In the genomic region with DNA sequence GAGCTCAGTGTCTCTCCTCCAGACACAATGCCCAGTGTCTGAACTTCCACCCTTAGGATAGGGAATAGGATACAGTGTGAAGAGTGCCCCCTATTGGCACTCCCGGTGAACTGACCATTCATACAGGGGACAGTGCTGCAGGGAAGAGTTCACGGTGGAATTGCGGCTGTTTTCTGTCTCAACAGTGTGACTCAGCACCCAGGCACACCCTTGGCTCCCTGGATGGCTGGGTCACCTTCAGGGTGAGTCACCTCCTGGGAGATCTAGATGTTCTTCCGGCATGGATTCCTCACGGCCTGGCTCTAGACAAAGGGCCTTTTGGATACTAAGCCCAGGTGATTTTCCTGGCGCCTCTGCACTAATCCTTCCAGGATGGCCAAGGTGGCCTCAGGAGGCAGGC, we compare ENCODE assay signal across 29 mouse cellular contexts. TPM values are rescaled to one million over a fixed set of nuclear protein-coding genes. Genes with fewer than 3 reads are reported as not detected.
A peak's percentile ranks its signal among the peaks of the same experiment; 100 is the strongest.
DNase-seq lines count a peak whose midpoint lies in the region; ATAC-seq and TF ChIP-seq lines count a peak whose summit lies in the region.
"Had no signal": no experiment of that assay in that cellular context is flagged by ENCODE, and none has a peak within 500 bp of the region (broad histone marks: within the 10 kb centered on the region; RNA-seq: fewer than 3 reads in every experiment).

No protein-coding gene starts in this region.

- H3K9ac ChIP-seq in liver, embryonic 14.5 days (replicated peaks), result no peak overlapping the region
- no peak overlapping the region for H3K9ac ChIP-seq in liver, embryonic 11.5 days (ENCODE audit: low read depth, low read length)
- H3K9ac ChIP-seq in stomach, postnatal 0 days (ENCODE audit: low read length), result no peak overlapping the region
- H3K9ac ChIP-seq: embryonic facial prominence, embryonic 13.5 days; lung, embryonic 14.5 days; neural tube, embryonic 12.5 days had no signal

- H3K4me2 ChIP-seq in liver, embryonic 14.5 days (ENCODE audit: low read depth), result no peak overlapping the region
- H3K4me2 ChIP-seq in liver, embryonic 11.5 days, result no peak overlapping the region
- no peak overlapping the region for H3K4me2 ChIP-seq in stomach, postnatal 0 days (replicated peaks; ENCODE audit: low read depth)
- H3K4me2 ChIP-seq: embryonic facial prominence, embryonic 13.5 days; lung, embryonic 14.5 days; neural tube, embryonic 12.5 days had no signal

- no peaks in the 10 kb centered on the region for H3K9me3 ChIP-seq in liver, embryonic 14.5 days (ENCODE audit: control insufficient read depth, low read length)
- no peaks in the 10 kb centered on the region for H3K9me3 ChIP-seq in liver, embryonic 11.5 days (ENCODE audit: control insufficient read depth, low read length)
- no peaks in the 10 kb centered on the region for H3K9me3 ChIP-seq in E14TG2a.4 (ENCODE audit: low read length)
- H3K9me3 ChIP-seq in stomach, postnatal 0 days (ENCODE audit: control insufficient read depth, low read length), result no peaks in the 10 kb centered on the region
- H3K9me3 ChIP-seq: embryonic facial prominence, embryonic 13.5 days; heart, embryonic 10.5 days; hindbrain, embryonic 10.5 days; neural tube, embryonic 12.5 days had no signal

- TF ChIP-seq EP300 in liver, embryonic 14.5 days (IDR thresholded peaks at IDR 0.05; ENCODE audit: low read depth), result no peak
- no peak for TF ChIP-seq EP300 in stomach, postnatal 0 days (optimal IDR thresholded peaks at IDR 0.05)

- H3K4me1 ChIP-seq in liver, embryonic 14.5 days (replicated peaks; ENCODE audit: control insufficient read depth in 2 of 2, insufficient read depth in 2 of 2, low read length in 1 of 2), result no peaks in the 10 kb centered on the region
- no peaks in the 10 kb centered on the region for H3K4me1 ChIP-seq in liver, embryonic 11.5 days (replicated peaks; ENCODE audit: control insufficient read depth, insufficient read depth, low read length)
- peaks cover 5% of the 10 kb centered on the region; the same call in 1 of the 2 replicates for H3K4me1 ChIP-seq in E14TG2a.4 (replicated peaks; ENCODE audit: low read depth, low read length)
- H3K4me1 ChIP-seq in stomach, postnatal 0 days (replicated peaks; ENCODE audit: control insufficient read depth, insufficient read depth), result no peaks in the 10 kb centered on the region
- H3K4me1 ChIP-seq: embryonic facial prominence, embryonic 13.5 days; heart, embryonic 10.5 days; neural tube, embryonic 12.5 days had no signal

- H3K27ac ChIP-seq in liver, embryonic 14.5 days, result no peak overlapping the region
- no peak overlapping the region for H3K27ac ChIP-seq in liver, embryonic 11.5 days (ENCODE audit: low read depth, low read length)
- H3K27ac ChIP-seq in stomach, postnatal 0 days (replicated peaks), result no peak overlapping the region
- H3K27ac ChIP-seq: embryonic facial prominence, embryonic 13.5 days; gastrocnemius, adult 2 months; heart, embryonic 10.5 days; hindbrain, embryonic 10.5 days; left cerebral cortex, adult 2 months; neural tube, embryonic 12.5 days had no signal

- DNase-seq in liver, embryonic 14.5 days (ENCODE audit: low read depth in 3 of 3, low spot score in 3 of 3), result no peak
- no peak for DNase-seq in liver, embryonic 11.5 days (ENCODE audit: low spot score)
- peak; percentile 81 for DNase-seq in ZHBTc4 (ENCODE audit: low read depth, low spot score)
- peak; percentile 61 for DNase-seq in stomach, postnatal 0 days (ENCODE audit: low spot score)
- DNase-seq in B cell, adult 2 months, result no peak
- no peak for DNase-seq in neural tube, embryonic 10.5 days (ENCODE audit: extremely low spot score, low spot score)
- DNase-seq: cerebellum, adult 11 months; cerebellum, postnatal 10 days; gastrocnemius, adult 2 months; kidney, adult 2 months; kidney, postnatal 14 days; layer of hippocampus, adult 9-11 months; left cerebral cortex, postnatal 4 days; lung, embryonic 14.5 days; lung, postnatal 4 days; right cerebral cortex, adult 18-20 months; thymus, postnatal 25 days had no signal

- no peak overlapping the region for H3K4me3 ChIP-seq in liver, embryonic 14.5 days (ENCODE audit: insufficient read depth in 1 of 2, low read depth in 2 of 2, low read length in 2 of 2)
- H3K4me3 ChIP-seq in liver, embryonic 11.5 days (ENCODE audit: low read depth, low read length), result no peak overlapping the region
- H3K4me3 ChIP-seq in E14TG2a.4 (replicated peaks; ENCODE audit: low read length), result no peak overlapping the region
- no peak overlapping the region for H3K4me3 ChIP-seq in stomach, postnatal 0 days (ENCODE audit: low read depth, low read length)
- H3K4me3 ChIP-seq: embryonic facial prominence, embryonic 13.5 days; gastrocnemius, adult 2 months; heart, embryonic 10.5 days; hindbrain, embryonic 10.5 days; left cerebral cortex, adult 2 months; neural tube, embryonic 12.5 days had no signal

- TF ChIP-seq CTCF in liver, embryonic 14.5 days (IDR thresholded peaks at IDR 0.05; ENCODE audit: low read depth), result peak; percentile 28; the same call in 1 of the 2 replicates
- TF ChIP-seq CTCF in E14TG2a.4 (conservative IDR thresholded peaks at IDR 0.05; ENCODE audit: low read length), result peak; percentile 69
- TF ChIP-seq CTCF in stomach, postnatal 0 days (IDR thresholded peaks at IDR 0.05; ENCODE audit: low read depth), result peak; percentile 43

- H3K36me3 ChIP-seq in liver, embryonic 14.5 days (replicated peaks; ENCODE audit: control insufficient read depth, insufficient read depth, low read depth), result no peaks in the 10 kb centered on the region
- no peaks in the 10 kb centered on the region for H3K36me3 ChIP-seq in liver, embryonic 11.5 days (ENCODE audit: control insufficient read depth, insufficient read depth, low read length)
- H3K36me3 ChIP-seq in E14TG2a.4 (ENCODE audit: insufficient read depth, low read length), result no peaks in the 10 kb centered on the region
- H3K36me3 ChIP-seq in stomach, postnatal 0 days (ENCODE audit: control insufficient read depth, insufficient read depth, low read length), result no peaks in the 10 kb centered on the region
- H3K36me3 ChIP-seq: embryonic facial prominence, embryonic 13.5 days; heart, embryonic 10.5 days; hindbrain, embryonic 10.5 days; neural tube, embryonic 12.5 days had no signal

- WGBS in liver, embryonic 14.5 days (ENCODE audit: insufficient replicate concordance), result 85% methylated on average over 6 of the region's 6 CpGs
- 82% methylated on average over 6 of the region's 6 CpGs for WGBS in liver, embryonic 11.5 days
- 77% methylated on average over 6 of the region's 6 CpGs for WGBS in stomach, postnatal 0 days

- no peak for ATAC-seq in liver, embryonic 14.5 days (ENCODE audit: insufficient read depth)
- no peak for ATAC-seq in liver, embryonic 11.5 days (replicated peaks; ENCODE audit: low FRiP score)
- ATAC-seq in stomach, postnatal 0 days (ENCODE audit: low FRiP score, low TSS enrichment), result peak; percentile 91
- ATAC-seq: activated CD4-positive, CD25-positive, alpha-beta regulatory T cell, adult 4 months; CD4-positive, CD25-positive, alpha-beta regulatory T cell, adult 4 months; forebrain, embryonic 16.5 days had no signal

- H3K27me3 ChIP-seq in liver, embryonic 14.5 days (ENCODE audit: control insufficient read depth, insufficient read depth, low read length), result no peaks in the 10 kb centered on the region
- no peaks in the 10 kb centered on the region for H3K27me3 ChIP-seq in liver, embryonic 11.5 days (replicated peaks; ENCODE audit: control insufficient read depth, insufficient read depth, low read length)
- no peaks in the 10 kb centered on the region for H3K27me3 ChIP-seq in E14TG2a.4 (ENCODE audit: insufficient read depth, low read length)
- no peaks in the 10 kb centered on the region for H3K27me3 ChIP-seq in stomach, postnatal 0 days (ENCODE audit: control insufficient read depth, insufficient read depth, low read length)
- H3K27me3 ChIP-seq: embryonic facial prominence, embryonic 13.5 days; neural tube, embryonic 12.5 days had no signal

RNA-seq across cellular contexts. Expression of gene Bpifb4, which starts 2.7 kb away (rescaled TPM):
- polyA plus RNA-seq in liver, embryonic 14.5 days (2012; rRNA removed), result 0.04 and 0.05 TPM in 2 replicates
- 0.09 and 0.15 TPM in 2 replicates for polyA plus RNA-seq in liver, embryonic 14.5 days (2014; fragmentation: Nextera tagmentation; extraction: Ambion mirVana)
- polyA plus RNA-seq in liver, embryonic 11.5 days (2014; fragmentation: Nextera tagmentation; extraction: Ambion mirVana), result not detected in 2 replicates
- 0.18 and 0.48 TPM in 2 replicates for polyA plus RNA-seq in stomach, postnatal 0 days (2015; fragmentation: Nextera tagmentation; extraction: Ambion mirVana)
- polyA plus RNA-seq: activated CD4-positive, CD25-positive, alpha-beta regulatory T cell, adult 4 months; CD4-positive, CD25-positive, alpha-beta regulatory T cell, adult 4 months; embryonic facial prominence, embryonic 13.5 days; forebrain, embryonic 16.5 days; gonadal fat pad, adult 2 months; heart, embryonic 10.5 days; heart, postnatal 0 days; hindbrain, embryonic 10.5 days; kidney, adult 2 months; liver, adult 2 months; lung, embryonic 14.5 days; neural tube, embryonic 12.5 days had no signal

RNA-seq across cellular contexts. Expression of gene Bpifb3, which starts 17.3 kb away (rescaled TPM):
- not detected in 2 replicates for polyA plus RNA-seq in liver, embryonic 14.5 days (2012; rRNA removed)
- polyA plus RNA-seq in liver, embryonic 14.5 days (2014; fragmentation: Nextera tagmentation; extraction: Ambion mirVana), result not detected in 2 replicates
- not detected in 2 replicates for polyA plus RNA-seq in liver, embryonic 11.5 days (2014; fragmentation: Nextera tagmentation; extraction: Ambion mirVana)
- 0.05 and 0.07 TPM in 2 replicates for polyA plus RNA-seq in stomach, postnatal 0 days (2015; fragmentation: Nextera tagmentation; extraction: Ambion mirVana)
- polyA plus RNA-seq: activated CD4-positive, CD25-positive, alpha-beta regulatory T cell, adult 4 months; CD4-positive, CD25-positive, alpha-beta regulatory T cell, adult 4 months; embryonic facial prominence, embryonic 13.5 days; forebrain, embryonic 16.5 days; heart, embryonic 10.5 days; heart, postnatal 0 days; hindbrain, embryonic 10.5 days; kidney, adult 2 months; liver, adult 2 months; lung, embryonic 14.5 days; neural tube, embryonic 12.5 days had no signal

RNA-seq across cellular contexts. Expression of gene Bpifb6, which starts 35.2 kb away (rescaled TPM):
- polyA plus RNA-seq in liver, embryonic 14.5 days (2012; rRNA removed), result not detected in 2 replicates
- not detected in 2 replicates for polyA plus RNA-seq in liver, embryonic 14.5 days (2014; fragmentation: Nextera tagmentation; extraction: Ambion mirVana)
- not detected in 2 replicates for polyA plus RNA-seq in liver, embryonic 11.5 days (2014; fragmentation: Nextera tagmentation; extraction: Ambion mirVana)
- not detected in 2 replicates for polyA plus RNA-seq in stomach, postnatal 0 days (2015; fragmentation: Nextera tagmentation; extraction: Ambion mirVana)
- polyA plus RNA-seq: activated CD4-positive, CD25-positive, alpha-beta regulatory T cell, adult 4 months; CD4-positive, CD25-positive, alpha-beta regulatory T cell, adult 4 months; embryonic facial prominence, embryonic 13.5 days; forebrain, embryonic 16.5 days; heart, embryonic 10.5 days; heart, postnatal 0 days; hindbrain, embryonic 10.5 days; liver, adult 2 months; lung, embryonic 14.5 days; neural tube, embryonic 12.5 days had no signal

RNA-seq across cellular contexts. Expression of gene Bpifa6, which starts 39.4 kb away (rescaled TPM):
- polyA plus RNA-seq in liver, embryonic 14.5 days (2012; rRNA removed), result not detected in 2 replicates
- not detected in 2 replicates for polyA plus RNA-seq in liver, embryonic 14.5 days (2014; fragmentation: Nextera tagmentation; extraction: Ambion mirVana)
- polyA plus RNA-seq in liver, embryonic 11.5 days (2014; fragmentation: Nextera tagmentation; extraction: Ambion mirVana), result not detected in 2 replicates
- 1.5 and 1.6 TPM in 2 replicates for polyA plus RNA-seq in stomach, postnatal 0 days (2015; fragmentation: Nextera tagmentation; extraction: Ambion mirVana)
- polyA plus RNA-seq: activated CD4-positive, CD25-positive, alpha-beta regulatory T cell, adult 4 months; CD4-positive, CD25-positive, alpha-beta regulatory T cell, adult 4 months; embryonic facial prominence, embryonic 13.5 days; forebrain, embryonic 16.5 days; gonadal fat pad, adult 2 months; heart, embryonic 10.5 days; heart, postnatal 0 days; hindbrain, embryonic 10.5 days; kidney, adult 2 months; liver, adult 2 months; lung, embryonic 14.5 days; neural tube, embryonic 12.5 days had no signal

Comparison
In these comparisons a context has a peak if more than half of its experiments do, and no peak if none do; other contexts are left out.
1. DNase-seq: peak in ZHBTc4 (single experiment) and stomach, postnatal 0 days (single experiment); none in liver, embryonic 14.5 days (0 of 3), liver, embryonic 11.5 days (single experiment), B cell, adult 2 months (0 of 2) and neural tube, embryonic 10.5 days (single experiment).
2. Peak in every context shown above with its lines, with median percentiles within 50 percentile points of each other: CTCF ChIP-seq.